Mouse (Mus musculus) CH12.LX (cell line): ENCODE data around the gene Tnfrsf12a. TPM values are rescaled to one million over a fixed set of nuclear protein-coding genes. Genes with fewer than 3 reads are reported as not detected.

Experiments used
- DNase-seq: peaks from one replicate; pipeline ENCODE4 v3.0.0-alpha.2; 2013; ENCODE audit errors: extremely low read depth
- H3K27ac ChIP-seq: 2 replicates; pipeline ENCODE4 v1.5.1; 2012; ENCODE audit warnings: low read depth, mild to moderate bottlenecking, control low read depth, moderate library complexity; ENCODE audit not compliant: insufficient read depth
- H3K27me3 ChIP-seq: replicated peaks from 2 replicates; pipeline ENCODE3; 2012; ENCODE audit warnings: inconsistent platforms
- H3K36me3 ChIP-seq, 2 experiments: replicated peaks in 1 of 2; 2 replicates each; pipeline versions ENCODE3 to v1.6.1; 2012; ENCODE audit warnings: inconsistent platforms in 1 of 2, low read length in 1 of 2, mild to moderate bottlenecking in 1 of 2, mixed read lengths in 1 of 2, moderate library complexity in 1 of 2; ENCODE audit not compliant: control insufficient read depth in 1 of 2, insufficient read depth in 1 of 2
- H3K4me1 ChIP-seq, 2 experiments: 2 replicates each; pipeline ENCODE4 v1.6.1; 2012; ENCODE audit warnings: inconsistent platforms in 1 of 2, moderate library complexity in 1 of 2; ENCODE audit not compliant: insufficient read depth in 2 of 2, control insufficient read depth in 1 of 2
- H3K4me2 ChIP-seq: 2 replicates; pipeline ENCODE4 v1.6.1; 2012; ENCODE audit warnings: low read depth, mild to moderate bottlenecking, control low read depth; ENCODE audit not compliant: poor library complexity, insufficient read depth, severe bottlenecking
- H3K4me3 ChIP-seq, 3 experiments: fragments of 150-350 bp in 1 of 3; sonication (generic) in 1 of 3; replicated peaks in 1 of 3; 2 replicates each; pipeline versions ENCODE3 to v1.5.1; 2011 to 2012; ENCODE audit warnings: low read depth in 2 of 3, low read length in 2 of 3, mild to moderate bottlenecking in 2 of 3, moderate library complexity in 2 of 3, control low read depth in 1 of 3, improper control_type of control experiment in 1 of 3, inconsistent platforms in 1 of 3, mixed read lengths in 1 of 3; ENCODE audit not compliant: poor library complexity in 1 of 3
- H3K79me2 ChIP-seq: replicated peaks from 2 replicates; pipeline ENCODE4 v1.6.1; 2012; ENCODE audit warnings: mild to moderate bottlenecking, moderate library complexity; ENCODE audit not compliant: control insufficient read depth, poor library complexity, insufficient read depth, severe bottlenecking; ENCODE audit errors: extremely low read depth
- H3K9ac ChIP-seq: 2 replicates; pipeline ENCODE4 v1.6.1; 2012; ENCODE audit warnings: low read depth, mild to moderate bottlenecking, control low read depth, moderate library complexity; ENCODE audit not compliant: insufficient read depth
- H3K9me3 ChIP-seq: replicated peaks from 2 replicates; pipeline ENCODE3; 2012; ENCODE audit warnings: low read length, inconsistent platforms, mixed read lengths
- BHLHE40 ChIP-seq: IDR thresholded peaks from 2 replicates; pipeline ENCODE4 v1.6.1; 2011; ENCODE audit warnings: mild to moderate bottlenecking, low read depth, low read length, improper control_type of control experiment
- CHD1 ChIP-seq: IDR thresholded peaks from 2 replicates; pipeline ENCODE4 v1.6.1; 2012; ENCODE audit warnings: low read depth, low read length, improper control_type of control experiment, inconsistent platforms
- EP300 ChIP-seq: IDR thresholded peaks from 2 replicates; pipeline ENCODE4 v1.6.1; 2011; ENCODE audit warnings: low read length, improper control_type of control experiment
- GABPA ChIP-seq: IDR thresholded peaks from 2 replicates; pipeline ENCODE4 v1.6.1; 2012; ENCODE audit warnings: low read depth, low read length, improper control_type of control experiment, inconsistent platforms; ENCODE audit not compliant: insufficient replicate concordance
- HCFC1 ChIP-seq: IDR thresholded peaks from 2 replicates; pipeline ENCODE4 v1.6.1; 2012; ENCODE audit warnings: low read depth, mild to moderate bottlenecking, inconsistent platforms, low read length, improper control_type of control experiment
- IRF4 ChIP-seq: IDR thresholded peaks from 2 replicates; pipeline ENCODE4 v1.6.1; 2014; ENCODE audit warnings: low read depth, mild to moderate bottlenecking, inconsistent platforms, low read length, improper control_type of control experiment
- JUN ChIP-seq: IDR thresholded peaks from 2 replicates; pipeline ENCODE4 v1.6.1; 2011; ENCODE audit warnings: low read depth, mild to moderate bottlenecking, low read length, improper control_type of control experiment, moderate library complexity; ENCODE audit not compliant: insufficient read depth
- MAFK ChIP-seq: IDR thresholded peaks from 2 replicates; pipeline ENCODE4 v1.6.1; 2011; ENCODE audit warnings: low read length, improper control_type of control experiment; ENCODE audit not compliant: insufficient replicate concordance
- MAX ChIP-seq: IDR thresholded peaks from 2 replicates; pipeline ENCODE4 v1.6.1; 2011; ENCODE audit warnings: low read length, improper control_type of control experiment
- MXI1 ChIP-seq: IDR thresholded peaks from 2 replicates; pipeline ENCODE4 v1.6.1; 2011; ENCODE audit warnings: mild to moderate bottlenecking, low read depth, low read length, improper control_type of control experiment
- NELFE ChIP-seq: IDR thresholded peaks from 2 replicates; pipeline ENCODE4 v1.6.1; 2011; ENCODE audit warnings: low read depth, low read length, improper control_type of control experiment
- SMC3 ChIP-seq: IDR thresholded peaks from 2 replicates; pipeline ENCODE4 v1.6.1; 2011; ENCODE audit warnings: low read depth, low read length, improper control_type of control experiment
- USF2 ChIP-seq: conservative IDR thresholded peaks from 2 replicates; pipeline ENCODE4 v1.6.1; 2011; ENCODE audit warnings: low read depth, low read length, improper control_type of control experiment
- ZKSCAN1 ChIP-seq: IDR thresholded peaks from 2 replicates; pipeline ENCODE4 v1.6.1; 2012; ENCODE audit warnings: low read depth, inconsistent platforms, low read length, improper control_type of control experiment, borderline replicate concordance
- ZNF384 ChIP-seq: IDR thresholded peaks from 2 replicates; pipeline ENCODE4 v1.6.1; 2012; ENCODE audit warnings: low read depth, low read length, improper control_type of control experiment, inconsistent platforms
- dilution Hi-C: fragments of 300-500 bp; cut with MboI; formaldehyde crosslinking; loops from 2 replicates; pipeline ENCODE4 v1.14.3; 2020; ENCODE audit warnings: low sequenced_read_pairs; ENCODE audit not compliant: extremely low pct_unique_long_range_greater_than_20kb, extremely low pct_ligation_motif_present
- in situ Hi-C: fragments of 300-500 bp; cut with MboI; formaldehyde crosslinking; loops from 3 replicates; pipeline ENCODE4 v1.14.3; 2019; ENCODE audit warnings: low sequenced_read_pairs, low pct_ligation_motif_present, low pct_unique_long_range_greater_than_20kb, mixed read lengths
- polyA plus RNA-seq: library from polyadenylated mRNA; unstranded; fragments of >175 nt; gene quantifications from 2 replicates; pipeline ENCODE4 v1.2.1, GENCODE M21; 2012; ENCODE audit warnings: low read depth; ENCODE audit not compliant: insufficient read length
- total RNA-seq, 2 experiments: library from RNA; depleted of rRNA; stranded (reverse); fragments of 300-350 nt in 1 of 2; fragments of >200 nt in 1 of 2; gene quantifications; 2 replicates each; pipeline ENCODE4 v1.2.3; 2012 to 2014

Gene Tnfrsf12a
- total and polyA plus RNA-seq, 3 experiments = 1.2 to 5.1 (median 1.5) TPM

GRCm38 (mm10) chr17:23658450-23658849 is 18.8 kb downstream of the Tnfrsf12a start:
- Histone ChIP-seq H3K79me2 (no peaks in the 10 kb centered on the region), H3K4me2 (no peak overlapping the region), H3K4me3 (no peak overlapping the region), H3K4me1 (peaks cover 4 to 7% of the 10 kb centered on the region in 2 experiments; a peak in 3 of 4 replicates), H3K9ac (no peak overlapping the region), H3K27ac (no peak overlapping the region), H3K36me3 (no peaks in the 10 kb centered on the region), H3K27me3 (peaks cover 84% of the 10 kb centered on the region), H3K9me3 (peaks cover 3% of the 10 kb centered on the region)
- dilution Hi-C loops = no loop called here
- TF ChIP-seq BHLHE40 (no peak), ZNF384 (peak; percentile 51; the same call in 1 of the 2 replicates)
- in situ Hi-C loops = no loop called here
- no peak for DNase-seq

GRCm38 (mm10) chr17:23654410-23654809 is 22.9 kb downstream of the Tnfrsf12a start:
- no peak overlapping the region for H3K9ac ChIP-seq
- no peak overlapping the region for H3K4me3 ChIP-seq
- H3K4me1 ChIP-seq = peaks cover 0 to 6% of the 10 kb centered on the region in 2 experiments; a peak in 2 of 4 replicates
- H3K9me3 ChIP-seq = peaks cover 3% of the 10 kb centered on the region
- H3K27me3 ChIP-seq = peaks cover 65% of the 10 kb centered on the region
- DNase-seq = no peak
- in situ Hi-C loops (no loop called here), dilution Hi-C loops (no loop called here)
- no peaks in the 10 kb centered on the region for H3K79me2 ChIP-seq
- TF ChIP-seq USF2 (no peak), IRF4 (no peak), GABPA (no peak), NELFE (no peak), EP300 (no peak), BHLHE40 (no peak)
- H3K27ac ChIP-seq = no peak overlapping the region
- H3K36me3 ChIP-seq = no peaks in the 10 kb centered on the region
- H3K4me2 ChIP-seq = no peak overlapping the region

GRCm38 (mm10) chr17:23654001-23654400 is 23.3 kb downstream of the Tnfrsf12a start:
- H3K36me3 ChIP-seq = no peaks in the 10 kb centered on the region
- peaks cover 0 to 6% of the 10 kb centered on the region in 2 experiments; a peak in 2 of 4 replicates for H3K4me1 ChIP-seq
- no peak overlapping the region for H3K4me3 ChIP-seq
- TF ChIP-seq MXI1 (no peak), IRF4 (peak; percentile 30; the same call in 1 of the 2 replicates), ZKSCAN1 (no peak), SMC3 (no peak), CHD1 (no peak), MAFK (no peak), MAX (no peak), HCFC1 (no peak), ZNF384 (peak; percentile 80), JUN (no peak)
- in situ Hi-C loops (no loop called here), dilution Hi-C loops (no loop called here)
- no peak overlapping the region for H3K27ac ChIP-seq
- H3K4me2 ChIP-seq = no peak overlapping the region
- no peak overlapping the region for H3K9ac ChIP-seq
- H3K9me3 ChIP-seq = peaks cover 3% of the 10 kb centered on the region
- peaks cover 66% of the 10 kb centered on the region for H3K27me3 ChIP-seq
- H3K79me2 ChIP-seq = no peaks in the 10 kb centered on the region
- no peak for DNase-seq
